Mouse (Mus musculus) midbrain, embryonic 11.5 days (tissue): Measurements from ENCODE around the gene Coq8a. TPM values are rescaled to one million over a fixed set of nuclear protein-coding genes. Genes with fewer than 3 reads are reported as not detected.

Experiments
- ATAC-seq: fragments of 200-750 bp; cut with Nextera tagmentation; 2 replicates; pipeline ENCODE4 v1.8.0; 2017; ENCODE audit warnings: moderate TSS enrichment, moderate library complexity; ENCODE audit not compliant: low FRiP score
- DNase-seq: peaks from one replicate; pipeline ENCODE4 v3.0.0; 2015; ENCODE audit warnings: low spot score; ENCODE audit errors: missing footprints
- H3K27ac ChIP-seq: fragments of 300-500 bp; sonication (generic); 2 replicates; pipeline ENCODE4 v1.5.1; 2014; ENCODE audit warnings: low read depth, low read length
- H3K27me3 ChIP-seq: fragments of 300-500 bp; sonication (generic); 2 replicates; pipeline ENCODE4 v1.6.1; 2014; ENCODE audit warnings: mild to moderate bottlenecking, low read length, moderate library complexity, mixed read lengths; ENCODE audit not compliant: control insufficient read depth, insufficient read depth
- H3K36me3 ChIP-seq: fragments of 300-500 bp; sonication (generic); 2 replicates; pipeline ENCODE4 v1.6.1; 2014; ENCODE audit warnings: mild to moderate bottlenecking, low read length, moderate library complexity, mixed read lengths; ENCODE audit not compliant: control insufficient read depth, insufficient read depth
- H3K4me1 ChIP-seq: fragments of 300-500 bp; sonication (generic); 2 replicates; pipeline ENCODE4 v1.6.1; 2014; ENCODE audit warnings: low read length; ENCODE audit not compliant: control insufficient read depth, insufficient read depth
- H3K4me2 ChIP-seq: fragments of 300-500 bp; sonication (generic); 2 replicates; pipeline ENCODE4 v1.6.1; 2014; ENCODE audit warnings: mild to moderate bottlenecking, moderate library complexity
- H3K4me3 ChIP-seq: fragments of 300-500 bp; sonication (generic); 2 replicates; pipeline ENCODE4 v1.5.1; 2014; ENCODE audit warnings: low read depth, low read length
- H3K9ac ChIP-seq: fragments of 300-500 bp; sonication (generic); 2 replicates; pipeline ENCODE4 v1.6.1; 2014; ENCODE audit warnings: low read length
- H3K9me3 ChIP-seq: fragments of 300-500 bp; sonication (generic); 2 replicates; pipeline ENCODE4 v1.6.1; 2016; ENCODE audit warnings: low read length; ENCODE audit not compliant: control insufficient read depth
- WGBS: fragments of 180-500 bp; shearing (Covaris S2); extraction: QIAGEN DNeasy Blood & Tissue Kit; methylation state at CpG from one replicate; pipeline ENCODE4 v1.1.7; 2014; 5-methylcytosine and 5-hydroxymethylcytosine counted together
- polyA plus RNA-seq: library from polyadenylated mRNA; unstranded; fragments of >200 nt; fragmentation: Nextera tagmentation; extraction: Ambion mirVana; gene quantifications from 2 replicates; pipeline ENCODE4 v1.2.1, GENCODE M21; 2014

The Coq8a gene
- polyA plus RNA-seq, 1 experiment from 2014 or later, result 0.93 TPM

DNA sequence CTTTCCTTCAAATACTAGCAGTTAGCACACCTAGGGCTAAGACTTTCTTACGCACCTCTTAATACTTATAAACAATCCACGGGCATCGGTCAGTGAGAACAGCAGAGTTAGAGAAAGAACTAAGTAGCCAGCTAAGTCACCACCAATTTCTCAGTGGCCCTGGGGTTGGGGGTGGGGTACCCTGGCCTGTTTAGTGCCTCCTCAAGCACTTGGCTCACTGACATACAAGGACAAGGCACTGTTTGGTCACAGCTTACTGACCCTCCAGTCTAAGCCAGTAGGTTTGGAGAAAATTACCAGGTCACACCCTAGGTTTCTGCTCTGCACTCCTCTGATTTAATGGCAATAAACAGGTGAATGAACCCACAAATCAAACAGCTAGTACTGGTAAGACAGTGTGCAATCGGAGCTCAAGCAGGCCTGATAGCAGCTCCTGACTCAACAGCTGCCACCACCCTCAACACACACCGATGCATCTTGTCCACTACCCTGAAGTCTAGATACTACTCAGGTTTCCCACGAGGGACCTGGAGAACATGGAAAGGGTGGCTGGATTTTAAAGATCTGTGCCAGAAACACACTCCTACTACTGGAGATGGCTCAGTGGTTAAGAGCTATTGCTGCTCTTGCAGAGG lies 15.8 kb downstream of the Coq8a start:
- H3K9ac ChIP-seq, result no peak overlapping the region
- no peak for DNase-seq
- no peaks in the 10 kb centered on the region for H3K27me3 ChIP-seq
- H3K27ac ChIP-seq, result no peak overlapping the region
- no peaks in the 10 kb centered on the region for H3K9me3 ChIP-seq
- no peak overlapping the region for H3K4me2 ChIP-seq
- ATAC-seq, result no peak
- no peaks in the 10 kb centered on the region for H3K4me1 ChIP-seq
- H3K4me3 ChIP-seq, result no peak overlapping the region
- WGBS, result 90% methylated on average over 6 of the region's 6 CpGs
- H3K36me3 ChIP-seq, result no peaks in the 10 kb centered on the region

- H3K9me3 ChIP-seq, result no peaks in the 10 kb centered on the region
- ATAC-seq (no peak), DNase-seq (peak; percentile 31)
- no peaks in the 10 kb centered on the region for H3K4me1 ChIP-seq
- no peak overlapping the region for H3K4me2 ChIP-seq
- no peaks in the 10 kb centered on the region for H3K36me3 ChIP-seq
- WGBS, result 77% methylated on average over 3 of the region's 3 CpGs
- H3K9ac ChIP-seq, result no peak overlapping the region
- H3K27ac ChIP-seq, result no peak overlapping the region
- H3K4me3 ChIP-seq, result no peak overlapping the region
- H3K27me3 ChIP-seq, result no peaks in the 10 kb centered on the region
Observed at GRCm38 (mm10) chr1:180182731-180183130, 16.7 kb downstream of the Coq8a start.

- Histone ChIP-seq H3K4me3 (no peak overlapping the region), H3K27me3 (no peaks in the 10 kb centered on the region), H3K9me3 (no peaks in the 10 kb centered on the region), H3K36me3 (no peaks in the 10 kb centered on the region), H3K27ac (no peak overlapping the region), H3K4me2 (no peak overlapping the region), H3K9ac (no peak overlapping the region), H3K4me1 (no peaks in the 10 kb centered on the region)
- ATAC-seq (no peak), DNase-seq (peak; percentile 21)
- 85% methylated on average over 9 of the region's 9 CpGs for WGBS
Observed at GRCm38 (mm10) chr1:180181966-180182319, 17.5 kb downstream of the Coq8a start.

DNA sequence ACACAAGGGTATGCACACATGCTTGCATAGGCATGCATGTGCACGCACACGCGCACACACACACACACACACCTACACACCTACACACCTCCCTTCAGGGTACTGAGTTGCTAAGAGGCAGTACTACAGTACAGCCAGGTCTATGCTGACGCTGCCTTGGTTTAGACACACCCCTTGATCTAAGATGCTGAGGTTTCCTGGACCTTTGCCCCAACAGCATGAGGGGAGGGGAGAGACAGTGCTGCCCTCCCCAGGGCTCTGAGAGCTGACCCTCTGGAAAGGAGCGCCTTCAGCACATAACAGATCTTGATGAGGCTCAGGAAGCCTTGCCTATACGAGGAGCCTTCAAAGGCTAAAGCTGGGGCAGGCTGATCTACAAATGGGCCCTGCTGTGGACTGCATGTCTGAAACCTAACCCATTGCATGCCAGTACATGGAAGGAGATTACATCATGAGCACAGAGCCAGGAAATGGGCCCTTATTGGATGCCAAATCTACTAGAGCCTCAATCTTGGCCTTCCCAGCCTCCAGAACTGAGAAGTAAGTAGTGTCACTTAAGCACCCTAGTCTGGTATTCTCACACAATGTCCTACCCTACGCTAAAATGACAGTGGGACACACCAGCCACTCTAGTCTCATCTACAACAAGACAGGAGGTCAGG lies 18.0 kb downstream of the Coq8a start:
- no peaks in the 10 kb centered on the region for H3K4me1 ChIP-seq
- no peak overlapping the region for H3K4me3 ChIP-seq
- H3K27ac ChIP-seq, result no peak overlapping the region
- H3K9me3 ChIP-seq, result no peaks in the 10 kb centered on the region
- H3K9ac ChIP-seq, result no peak overlapping the region
- ATAC-seq (no peak), DNase-seq (peak; percentile 61)
- WGBS, result 89% methylated on average over 7 of the region's 7 CpGs
- H3K36me3 ChIP-seq, result no peaks in the 10 kb centered on the region
- no peak overlapping the region for H3K4me2 ChIP-seq
- H3K27me3 ChIP-seq, result no peaks in the 10 kb centered on the region

- Histone ChIP-seq H3K27me3 (no peaks in the 10 kb centered on the region), H3K4me1 (no peaks in the 10 kb centered on the region)
- WGBS, result 84% methylated on average over 2 of the region's 2 CpGs
Observed at GRCm38 (mm10) chr1:180179840-180180239, 19.6 kb downstream of the Coq8a start.

DNA sequence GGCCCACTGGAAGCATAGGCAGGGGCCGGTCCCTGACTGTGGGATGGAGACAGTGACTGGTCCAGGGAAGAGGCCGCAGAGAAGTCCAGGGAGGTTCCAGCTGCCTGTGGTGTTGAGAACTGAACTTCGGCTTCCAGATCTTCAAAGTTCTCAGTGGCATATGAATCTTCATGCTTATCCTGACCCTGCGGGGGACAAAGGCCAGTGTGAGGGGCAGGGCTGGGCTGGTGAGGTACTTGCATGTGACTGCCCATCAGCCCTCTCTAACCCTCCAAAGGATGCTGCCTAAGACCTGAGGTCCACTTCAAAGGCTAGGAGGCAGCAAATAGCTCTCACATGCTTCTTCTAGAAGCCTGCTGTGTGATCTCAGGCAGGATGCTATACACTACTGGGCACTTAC lies 20.3 kb downstream of the Coq8a start:
- H3K9ac ChIP-seq, result no peak overlapping the region
- H3K4me3 ChIP-seq, result no peak overlapping the region
- no peak for ATAC-seq
- no peak for DNase-seq
- 91% methylated on average over 4 of the region's 4 CpGs for WGBS
- H3K27ac ChIP-seq, result no peak overlapping the region
- H3K27me3 ChIP-seq, result no peaks in the 10 kb centered on the region
- H3K36me3 ChIP-seq, result no peaks in the 10 kb centered on the region
- no peak overlapping the region for H3K4me2 ChIP-seq
- no peaks in the 10 kb centered on the region for H3K4me1 ChIP-seq
- no peaks in the 10 kb centered on the region for H3K9me3 ChIP-seq

More at GRCm38 (mm10) chr1:180179840-180180239, 19.6 kb downstream of the Coq8a start:
- DNase-seq (no peak), ATAC-seq (no peak)
- Histone ChIP-seq H3K36me3 (no peaks in the 10 kb centered on the region), H3K9me3 (no peaks in the 10 kb centered on the region), H3K4me2 (no peak overlapping the region), H3K4me3 (no peak overlapping the region), H3K27ac (no peak overlapping the region), H3K9ac (no peak overlapping the region)

DNA sequence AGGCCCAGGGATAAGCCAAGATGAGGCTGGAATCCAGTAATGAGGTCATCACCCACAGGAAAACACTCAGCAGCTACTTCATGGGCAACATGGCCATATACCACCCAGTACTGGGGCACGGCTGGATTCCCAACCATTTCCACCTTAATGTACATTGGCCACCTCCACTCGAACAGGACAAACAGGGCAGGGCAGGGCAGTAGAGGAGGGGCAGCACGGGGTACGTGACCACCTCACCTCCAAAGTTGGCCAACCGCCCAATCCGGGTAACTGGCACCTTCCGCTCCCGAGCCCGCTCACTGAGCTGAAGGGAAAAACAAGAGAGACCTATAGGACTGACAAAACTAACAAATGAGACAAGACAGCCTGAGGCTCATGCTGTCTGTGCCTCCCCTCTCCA lies 21.1 kb downstream of the Coq8a start:
- H3K9ac ChIP-seq, result no peak overlapping the region
- ATAC-seq (no peak), DNase-seq (no peak)
- H3K9me3 ChIP-seq, result no peaks in the 10 kb centered on the region
- H3K4me1 ChIP-seq, result no peaks in the 10 kb centered on the region
- no peaks in the 10 kb centered on the region for H3K27me3 ChIP-seq
- H3K36me3 ChIP-seq, result no peaks in the 10 kb centered on the region
- no peak overlapping the region for H3K4me3 ChIP-seq
- H3K27ac ChIP-seq, result no peak overlapping the region
- no peak overlapping the region for H3K4me2 ChIP-seq
- WGBS, result 90% methylated on average over 9 of the region's 9 CpGs

- Histone ChIP-seq H3K4me2 (no peak overlapping the region), H3K27me3 (no peaks in the 10 kb centered on the region), H3K4me3 (no peak overlapping the region), H3K36me3 (no peaks in the 10 kb centered on the region), H3K27ac (no peak overlapping the region), H3K9ac (no peak overlapping the region), H3K9me3 (no peaks in the 10 kb centered on the region), H3K4me1 (no peaks in the 10 kb centered on the region)
- DNase-seq, result peak; percentile 49
- WGBS, result 4% methylated on average over 1 of the region's 1 CpGs
- ATAC-seq, result no peak
Observed at GRCm38 (mm10) chr1:180176784-180177183, 22.6 kb downstream of the Coq8a start.

DNA sequence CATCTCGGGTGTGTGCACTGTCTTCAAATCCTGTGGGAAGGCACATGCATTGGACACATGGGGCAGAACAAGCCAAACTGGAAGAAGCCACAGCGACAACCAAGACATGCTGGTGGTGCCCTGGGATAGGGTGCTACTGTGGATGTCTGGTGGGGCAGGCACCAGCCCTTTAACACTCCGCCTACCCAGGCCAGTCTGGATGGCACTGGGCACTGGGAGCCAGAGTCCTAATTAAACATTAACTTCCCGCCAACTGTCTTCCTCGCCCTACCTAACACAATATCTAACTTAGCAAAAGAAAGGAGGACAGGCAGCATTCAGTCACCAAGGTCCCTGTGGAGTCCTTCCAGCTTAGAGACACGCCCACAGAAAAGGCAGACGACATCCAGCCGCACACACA lies 23.8 kb downstream of the Coq8a start:
- no peak overlapping the region for H3K4me3 ChIP-seq
- no peaks in the 10 kb centered on the region for H3K27me3 ChIP-seq
- no peak overlapping the region for H3K4me2 ChIP-seq
- no peak overlapping the region for H3K27ac ChIP-seq
- H3K4me1 ChIP-seq, result no peaks in the 10 kb centered on the region
- ATAC-seq (no peak), DNase-seq (no peak)
- H3K9ac ChIP-seq, result no peak overlapping the region
- 61% methylated on average over 8 of the region's 8 CpGs for WGBS
- no peaks in the 10 kb centered on the region for H3K36me3 ChIP-seq
- H3K9me3 ChIP-seq, result no peaks in the 10 kb centered on the region
